13 mouse cellular contexts compared by ENCODE assay signal in genomic region chrX:167719092-167719491, GRCm38 (mm10).
DNase-seq lines count a peak whose midpoint lies in the region; ATAC-seq and TF ChIP-seq lines count a peak whose summit lies in the region.
"Had no signal": no experiment of that assay in that cellular context is flagged by ENCODE, and none has a peak within 500 bp of the region (broad histone marks: within the 10 kb centered on the region; RNA-seq: fewer than 3 reads in every experiment).

No protein-coding gene starts in this region.

- no peaks in the 10 kb centered on the region for H3K9me3 ChIP-seq in hindbrain, embryonic 16.5 days (ENCODE audit: control insufficient read depth, low read length)
- H3K9me3 ChIP-seq in hindbrain, embryonic 14.5 days (ENCODE audit: control insufficient read depth, low read length) = no peaks in the 10 kb centered on the region
- H3K9me3 ChIP-seq in lung, postnatal 0 days (ENCODE audit: low read length) = no peaks in the 10 kb centered on the region
- H3K9me3 ChIP-seq: embryonic facial prominence, embryonic 15.5 days had no signal

- TF ChIP-seq CTCF in lung, postnatal 0 days (IDR thresholded peaks at IDR 0.05) = no peak

- intact Hi-C loops in heart, postnatal 36 days (cut with DNase I) = no loop called here

- 0 out of 2 replicates have a peak, but pooled peaks cover 4% of the 10 kb centered on the region for H3K27me3 ChIP-seq in hindbrain, embryonic 16.5 days (replicated peaks; ENCODE audit: control insufficient read depth, insufficient read depth, low read length)
- peaks cover 28% of the 10 kb centered on the region for H3K27me3 ChIP-seq in hindbrain, embryonic 14.5 days (ENCODE audit: control insufficient read depth, insufficient read depth, low read length)
- H3K27me3 ChIP-seq in lung, postnatal 0 days (replicated peaks; ENCODE audit: insufficient read depth, low read length) = no peaks in the 10 kb centered on the region
- H3K27me3 ChIP-seq: embryonic facial prominence, embryonic 15.5 days had no signal

- no peak overlapping the region for H3K27ac ChIP-seq in hindbrain, embryonic 16.5 days (ENCODE audit: low read depth, low read length)
- no peak overlapping the region for H3K27ac ChIP-seq in hindbrain, embryonic 14.5 days
- H3K27ac ChIP-seq in lung, postnatal 0 days (ENCODE audit: low read length) = no peak overlapping the region
- H3K27ac ChIP-seq: embryonic facial prominence, embryonic 15.5 days had no signal

- H3K36me3 ChIP-seq in hindbrain, embryonic 16.5 days (ENCODE audit: control insufficient read depth, insufficient read depth, low read length) = no peaks in the 10 kb centered on the region
- no peaks in the 10 kb centered on the region for H3K36me3 ChIP-seq in hindbrain, embryonic 14.5 days (replicated peaks; ENCODE audit: control insufficient read depth, insufficient read depth)
- no peaks in the 10 kb centered on the region for H3K36me3 ChIP-seq in lung, postnatal 0 days (ENCODE audit: insufficient read depth, low read length)
- H3K36me3 ChIP-seq: embryonic facial prominence, embryonic 15.5 days had no signal

- peak; percentile 61; the same call in 1 of the 2 replicates for ATAC-seq in hindbrain, embryonic 16.5 days
- no peak; the same call in 1 of the 2 replicates for ATAC-seq in hindbrain, embryonic 14.5 days (ENCODE audit: low FRiP score)
- no peak for ATAC-seq in lung, postnatal 0 days
- ATAC-seq: forebrain, embryonic 16.5 days; inflammation-experienced regulatory T-cells, adult 6 months had no signal

- no peak overlapping the region for H3K9ac ChIP-seq in hindbrain, embryonic 16.5 days (ENCODE audit: low read depth, low read length)
- H3K9ac ChIP-seq in hindbrain, embryonic 14.5 days = no peak overlapping the region
- H3K9ac ChIP-seq in lung, postnatal 0 days (replicated peaks; ENCODE audit: low read depth) = no peak overlapping the region
- H3K9ac ChIP-seq: embryonic facial prominence, embryonic 15.5 days had no signal

- TF ChIP-seq EP300 in lung, postnatal 0 days (IDR thresholded peaks at IDR 0.05) = no peak

- H3K4me3 ChIP-seq in hindbrain, embryonic 16.5 days (ENCODE audit: low read length) = no peak overlapping the region
- no peak overlapping the region for H3K4me3 ChIP-seq in hindbrain, embryonic 14.5 days (replicated peaks; ENCODE audit: low read length)
- no peak overlapping the region for H3K4me3 ChIP-seq in lung, postnatal 0 days (ENCODE audit: low read depth, low read length)
- H3K4me3 ChIP-seq: embryonic facial prominence, embryonic 15.5 days; erythroblast, embryonic 14.5 days had no signal

- peak; percentile 90 for DNase-seq in heart, adult 11 months
- DNase-seq in heart, postnatal 36 days = no peak
- no peak for DNase-seq in hindbrain, embryonic 14.5 days (ENCODE audit: low spot score)
- peak; percentile 6 for DNase-seq in lung, postnatal 0 days (ENCODE audit: low spot score)
- no peak for DNase-seq in lung, postnatal 14 days
- DNase-seq in urinary bladder, adult 18-20 months (ENCODE audit: low spot score in 2 of 2) = no peak
- DNase-seq: adrenal gland, postnatal 10 days; gastrocnemius, postnatal 10 days had no signal

- no peak overlapping the region for H3K4me2 ChIP-seq in hindbrain, embryonic 16.5 days (ENCODE audit: low read length)
- H3K4me2 ChIP-seq in hindbrain, embryonic 14.5 days (replicated peaks) = no peak overlapping the region
- no peak overlapping the region for H3K4me2 ChIP-seq in lung, postnatal 0 days (replicated peaks; ENCODE audit: low read depth, low read length)
- H3K4me2 ChIP-seq: embryonic facial prominence, embryonic 15.5 days had no signal

- WGBS in hindbrain, embryonic 16.5 days = 67% methylated on average over 1 of the region's 1 CpGs
- WGBS in hindbrain, embryonic 14.5 days = 57% methylated on average over 1 of the region's 1 CpGs
- 55% methylated on average over 1 of the region's 1 CpGs for WGBS in lung, postnatal 0 days

- H3K4me1 ChIP-seq in hindbrain, embryonic 16.5 days (ENCODE audit: control insufficient read depth, insufficient read depth, low read depth, low read length) = no peaks in the 10 kb centered on the region
- no peaks in the 10 kb centered on the region for H3K4me1 ChIP-seq in hindbrain, embryonic 14.5 days (replicated peaks; ENCODE audit: control insufficient read depth, insufficient read depth, low read length)
- H3K4me1 ChIP-seq in lung, postnatal 0 days (ENCODE audit: insufficient read depth, low read depth, low read length) = no peaks in the 10 kb centered on the region
- H3K4me1 ChIP-seq: embryonic facial prominence, embryonic 15.5 days had no signal

Comparison
In these comparisons a context has a peak if more than half of its experiments do, and no peak if none do; other contexts are left out.
1. DNase-seq: peak in heart, adult 11 months (single experiment) and lung, postnatal 0 days (single experiment); none in heart, postnatal 36 days (0 of 2), hindbrain, embryonic 14.5 days (single experiment), lung, postnatal 14 days (single experiment) and urinary bladder, adult 18-20 months (0 of 2).